Mouse (Mus musculus) heart, embryonic 13.5 days (tissue): Measurements from ENCODE around the gene Phf1. TPM values are rescaled to one million over a fixed set of nuclear protein-coding genes. Genes with fewer than 3 reads are reported as not detected.
"Not testable (repeated sequence)": the region's sequence is repeated elsewhere in the genome, so short reads cannot be mapped to it uniquely, and the experiment has no call there.

Experiments
- ATAC-seq: fragments of 200-750 bp; cut with Nextera tagmentation; 2 replicates; pipeline ENCODE4 v1.8.0; 2017; ENCODE audit warnings: moderate TSS enrichment; ENCODE audit not compliant: insufficient number of reproducible peaks, low FRiP score, low TSS enrichment; ENCODE audit errors: extremely low read depth
- H3K27ac ChIP-seq: fragments of 300-500 bp; sonication (generic); replicated peaks from 2 replicates; pipeline ENCODE4 v1.5.1; 2015; ENCODE audit warnings: moderate library complexity, mild to moderate bottlenecking, inconsistent platforms
- H3K27me3 ChIP-seq: fragments of 300-500 bp; sonication (generic); replicated peaks from 2 replicates; pipeline ENCODE4 v1.6.1; 2015; ENCODE audit warnings: mild to moderate bottlenecking, inconsistent platforms
- H3K36me3 ChIP-seq: fragments of 300-500 bp; sonication (generic); 2 replicates; pipeline ENCODE4 v1.6.1; 2015; ENCODE audit warnings: mild to moderate bottlenecking, inconsistent platforms
- H3K4me1 ChIP-seq: fragments of 300-500 bp; sonication (generic); 2 replicates; pipeline ENCODE4 v1.6.1; 2015; ENCODE audit warnings: inconsistent platforms
- H3K4me2 ChIP-seq: fragments of 300-500 bp; sonication (generic); 2 replicates; pipeline ENCODE4 v1.6.1; 2015; ENCODE audit warnings: inconsistent platforms, mild to moderate bottlenecking, moderate library complexity
- H3K4me3 ChIP-seq: fragments of 300-500 bp; sonication (generic); 2 replicates; pipeline ENCODE4 v1.5.1; 2015; ENCODE audit warnings: moderate library complexity, mild to moderate bottlenecking, inconsistent platforms
- H3K9ac ChIP-seq: fragments of 300-500 bp; sonication (generic); 2 replicates; pipeline ENCODE4 v1.6.1; 2015; ENCODE audit warnings: inconsistent platforms, mild to moderate bottlenecking, moderate library complexity
- H3K9me3 ChIP-seq: fragments of 300-500 bp; sonication (generic); 2 replicates; pipeline ENCODE4 v1.6.1; 2016; ENCODE audit warnings: inconsistent platforms
- WGBS: fragments of 180-500 bp; shearing (Covaris S2); methylation state at CpG from one replicate; pipeline ENCODE4 v1.1.7; 2015; ENCODE audit warnings: mixed read lengths; 5-methylcytosine and 5-hydroxymethylcytosine counted together
- polyA plus RNA-seq: library from polyadenylated mRNA; unstranded; fragments of >200 nt; fragmentation: Nextera tagmentation; extraction: Ambion mirVana; gene quantifications from 2 replicates; pipeline ENCODE4 v1.2.1, GENCODE M21; 2015

The Phf1 gene
- polyA plus RNA-seq, 1 experiment from 2014 or later = 9.2 TPM

GRCm38 (mm10) chr17:26904320-26904719 lies 28.5 kb upstream of the Phf1 start:
- peaks cover 9% of the 10 kb centered on the region; the same call in 1 of the 2 replicates for H3K9me3 ChIP-seq
- no peaks in the 10 kb centered on the region for H3K4me1 ChIP-seq
- no peak overlapping the region for H3K4me2 ChIP-seq
- H3K27me3 ChIP-seq = no peaks in the 10 kb centered on the region
- H3K36me3 ChIP-seq = no peaks in the 10 kb centered on the region
- 44% methylated on average over 5 of the region's 5 CpGs for WGBS
- no peak overlapping the region for H3K4me3 ChIP-seq
- no peak for ATAC-seq
- no peak overlapping the region for H3K27ac ChIP-seq
- no peak overlapping the region for H3K9ac ChIP-seq

DNA sequence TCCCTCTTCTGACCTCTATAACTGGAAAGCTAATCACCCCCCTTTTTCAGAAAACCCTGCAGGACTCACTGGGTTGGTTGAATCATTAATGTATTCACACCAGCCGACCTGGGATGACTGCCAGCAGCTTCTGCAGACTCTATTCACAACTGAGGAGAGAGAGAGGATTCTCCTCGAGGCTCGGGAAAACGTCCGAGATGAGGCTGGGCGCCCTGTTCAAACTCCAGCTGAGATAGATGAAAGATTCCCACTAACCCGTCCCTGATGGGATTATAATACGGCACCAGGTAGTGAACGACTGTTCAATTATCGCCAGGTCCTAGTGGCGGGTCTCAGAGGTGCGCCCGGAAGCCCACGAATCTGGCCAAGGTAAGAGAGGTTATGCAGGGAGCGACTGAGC lies 25.3 kb upstream of the Phf1 start:
- H3K9ac ChIP-seq, H3K27ac ChIP-seq, H3K36me3 ChIP-seq, H3K27me3 ChIP-seq, H3K4me2 ChIP-seq, ATAC-seq, H3K9me3 ChIP-seq, H3K4me1 ChIP-seq, H3K4me3 ChIP-seq: not testable (repeated sequence)
- WGBS = 87% methylated on average over 15 of the region's 15 CpGs

DNA sequence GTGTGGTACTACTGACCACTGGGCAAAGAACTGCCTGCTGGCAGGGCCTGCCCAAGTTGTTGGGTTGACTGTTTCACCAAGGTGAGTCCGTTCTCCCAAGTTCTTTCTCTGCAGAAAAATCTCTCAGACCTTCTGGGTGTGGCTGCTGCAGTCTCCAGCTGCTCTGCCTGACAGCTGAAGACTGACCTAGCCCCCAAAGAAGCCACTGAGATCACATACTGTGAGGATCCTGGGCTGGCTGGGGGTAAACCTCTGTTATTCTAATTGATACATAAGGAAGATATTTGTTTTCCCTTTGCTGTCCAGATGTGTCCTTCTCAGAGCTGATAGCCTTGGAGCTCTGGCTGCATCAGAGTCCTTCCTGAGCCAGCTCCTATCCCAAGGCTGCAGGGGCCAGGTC lies 17.6 kb upstream of the Phf1 start:
- Histone ChIP-seq H3K4me3 (no peak overlapping the region), H3K4me1 (peaks cover 16% of the 10 kb centered on the region), H3K27me3 (no peaks in the 10 kb centered on the region), H3K36me3 (peaks cover 3% of the 10 kb centered on the region; the same call in 1 of the 2 replicates), H3K27ac (no peak overlapping the region), H3K9me3 (0 out of 2 replicates have a peak, but pooled peaks cover 5% of the 10 kb centered on the region), H3K9ac (no peak overlapping the region), H3K4me2 (no peak overlapping the region)
- ATAC-seq = no peak
- 42% methylated on average over 1 of the region's 1 CpGs for WGBS

- Histone ChIP-seq H3K27ac (peak within 1 kb of the TSS; percentile 85), H3K4me1 (peaks cover 16% of the 10 kb centered on the region), H3K4me2 (peak within 1 kb of the TSS; percentile 74), H3K36me3 (peaks cover 19% of the 10 kb centered on the region), H3K9me3 (0 out of 2 replicates have a peak, but pooled peaks cover 5% of the 10 kb centered on the region), H3K9ac (peak within 1 kb of the TSS; percentile 89), H3K4me3 (peak within 1 kb of the TSS; percentile 86), H3K27me3 (no peaks in the 10 kb centered on the region)
- WGBS = under 1% methylated on average over 66 of the region's 72 CpGs
- peak; percentile 97 for ATAC-seq
These were observed 16.0 kb upstream of the Phf1 start, which contains the start of gene Kifc5b for GRCm38 (mm10) chr17:26916711-26917482. Gene Kifc5b (plus strand): TSS chr17:26917091.

- Histone ChIP-seq H3K4me2 (peak overlapping the region; percentile 74), H3K4me3 (peak overlapping the region; percentile 86), H3K4me1 (peaks cover 16% of the 10 kb centered on the region), H3K27ac (peak overlapping the region; percentile 85), H3K36me3 (peaks cover 19% of the 10 kb centered on the region), H3K9ac (peak overlapping the region; percentile 89)
- 2% methylated on average over 12 of the region's 12 CpGs for WGBS
- H3K27me3 ChIP-seq, ATAC-seq, H3K9me3 ChIP-seq: not testable (repeated sequence)
These were observed 15.3 kb upstream of the Phf1 start for GRCm38 (mm10) chr17:26917560-26917959.

DNA sequence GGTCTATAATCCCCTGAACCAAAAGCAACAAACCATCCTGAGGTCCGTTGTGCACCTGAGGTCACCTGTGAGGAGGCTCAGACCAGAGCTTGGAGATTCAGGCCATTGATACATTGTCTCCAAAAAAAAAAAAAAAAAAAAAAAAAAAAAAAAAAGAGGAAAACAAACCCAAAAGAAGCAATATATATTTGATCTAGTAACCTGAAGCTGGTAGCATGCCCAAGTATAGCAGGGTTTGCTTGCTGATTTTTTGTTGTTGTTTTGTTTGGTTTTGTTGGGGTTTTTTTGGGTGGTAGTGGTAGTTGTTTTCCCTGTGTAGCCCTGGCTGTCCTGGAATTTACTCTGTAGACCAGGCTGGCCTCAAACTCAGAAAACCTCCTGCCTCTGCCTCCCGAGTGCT lies 14.5 kb upstream of the Phf1 start:
- Histone ChIP-seq H3K9me3 (0 out of 2 replicates have a peak, but pooled peaks cover 5% of the 10 kb centered on the region), H3K4me1 (peaks cover 16% of the 10 kb centered on the region), H3K4me2 (peak overlapping the region; percentile 74), H3K9ac (peak overlapping the region; percentile 89), H3K4me3 (peak overlapping the region; percentile 86), H3K27me3 (no peaks in the 10 kb centered on the region), H3K27ac (no peak overlapping the region), H3K36me3 (peaks cover 23% of the 10 kb centered on the region)
- no peak for ATAC-seq
- 67% methylated on average over 2 of the region's 2 CpGs for WGBS

DNA sequence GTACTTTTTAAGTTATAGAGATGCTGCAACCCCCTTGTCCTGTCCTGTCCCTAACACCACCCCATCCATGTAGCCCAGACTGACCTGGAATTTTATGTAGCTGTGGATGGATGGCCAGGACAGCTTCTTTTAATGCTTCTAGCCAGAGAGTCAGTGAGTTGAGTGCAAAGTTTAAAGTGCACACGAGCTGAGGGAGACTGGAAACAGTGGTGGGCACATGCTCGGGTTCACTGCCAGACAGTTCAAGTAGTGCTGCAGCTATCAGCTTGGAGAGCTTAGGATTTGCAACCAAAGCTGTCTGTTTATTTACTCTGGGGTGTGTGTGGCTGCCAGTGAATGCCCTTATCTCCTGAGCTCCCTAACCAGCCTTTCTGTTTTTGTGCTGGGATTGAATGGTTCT lies 13.3 kb upstream of the Phf1 start:
- peaks cover 16% of the 10 kb centered on the region for H3K4me1 ChIP-seq
- not testable (repeated sequence) for H3K9me3 ChIP-seq, H3K4me3 ChIP-seq, H3K4me2 ChIP-seq, H3K27ac ChIP-seq, H3K27me3 ChIP-seq, ATAC-seq
- peaks cover 32% of the 10 kb centered on the region for H3K36me3 ChIP-seq
- 0 out of 2 replicates have a peak overlapping the region, but pooled peaks have one; percentile 37 for H3K9ac ChIP-seq
- WGBS = 41% methylated on average over 2 of the region's 2 CpGs

GRCm38 (mm10) chr17:26922368-26922767 lies 10.5 kb upstream of the Phf1 start:
- Histone ChIP-seq H3K4me1 (peaks cover 16% of the 10 kb centered on the region), H3K36me3 (peaks cover 56% of the 10 kb centered on the region)
- H3K27me3 ChIP-seq, ATAC-seq, H3K9me3 ChIP-seq, H3K9ac ChIP-seq, H3K27ac ChIP-seq, H3K4me3 ChIP-seq, H3K4me2 ChIP-seq: not testable (repeated sequence)
- 87% methylated on average over 6 of the region's 6 CpGs for WGBS

- 94% methylated on average over 9 of the region's 9 CpGs for WGBS
- H3K9ac ChIP-seq, H3K9me3 ChIP-seq, H3K27me3 ChIP-seq, ATAC-seq, H3K4me1 ChIP-seq, H3K27ac ChIP-seq, H3K4me2 ChIP-seq, H3K4me3 ChIP-seq: not testable (repeated sequence)
- peaks cover 81% of the 10 kb centered on the region for H3K36me3 ChIP-seq
These were observed 7.4 kb upstream of the Phf1 start for GRCm38 (mm10) chr17:26925414-26925813.

- Histone ChIP-seq H3K36me3 (peaks cover 75% of the 10 kb centered on the region), H3K4me1 (peaks cover 19% of the 10 kb centered on the region)
- 67% methylated on average over 7 of the region's 7 CpGs for WGBS
- H3K27ac ChIP-seq, H3K9me3 ChIP-seq, H3K27me3 ChIP-seq, H3K9ac ChIP-seq, H3K4me2 ChIP-seq, H3K4me3 ChIP-seq, ATAC-seq: not testable (repeated sequence)
These were observed 1.1 kb upstream of the Phf1 start for GRCm38 (mm10) chr17:26931795-26932194.

DNA sequence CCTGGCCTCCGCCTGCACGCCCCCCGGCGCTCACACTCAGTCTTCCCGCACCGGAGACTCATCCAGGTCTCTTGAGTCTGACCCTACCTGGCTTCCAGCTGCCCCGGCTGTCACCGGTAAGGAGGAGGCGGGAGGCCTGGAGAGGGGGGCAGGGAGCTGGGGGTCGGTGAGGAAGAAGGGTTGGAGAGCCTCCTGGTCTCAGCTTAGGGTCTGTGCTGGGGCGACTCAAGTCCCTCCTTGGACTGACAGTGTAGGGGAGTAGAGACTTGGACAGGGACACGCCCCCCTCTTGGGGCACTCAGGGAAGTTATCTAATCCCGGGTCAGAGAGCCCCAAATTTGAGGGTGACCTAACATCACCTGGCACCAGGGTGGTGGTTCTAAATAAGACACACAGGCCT lies 567 bp downstream of the Phf1 start:
- Histone ChIP-seq H3K4me2 (peak overlapping the region; percentile 87), H3K27me3 (no peaks in the 10 kb centered on the region), H3K9me3 (no peaks in the 10 kb centered on the region), H3K27ac (peak overlapping the region; percentile 87), H3K4me3 (peak overlapping the region; percentile 65), H3K36me3 (peaks cover 70% of the 10 kb centered on the region), H3K9ac (peak overlapping the region; percentile 87), H3K4me1 (peaks cover 33% of the 10 kb centered on the region)
- 6% methylated on average over 13 of the region's 13 CpGs for WGBS
- 0 out of 2 replicates have a peak, but pooled peaks have one; percentile 8 for ATAC-seq
